Mouse (Mus musculus): ENCODE data around the gene Ripor3.

The Ripor3 gene

DNA sequence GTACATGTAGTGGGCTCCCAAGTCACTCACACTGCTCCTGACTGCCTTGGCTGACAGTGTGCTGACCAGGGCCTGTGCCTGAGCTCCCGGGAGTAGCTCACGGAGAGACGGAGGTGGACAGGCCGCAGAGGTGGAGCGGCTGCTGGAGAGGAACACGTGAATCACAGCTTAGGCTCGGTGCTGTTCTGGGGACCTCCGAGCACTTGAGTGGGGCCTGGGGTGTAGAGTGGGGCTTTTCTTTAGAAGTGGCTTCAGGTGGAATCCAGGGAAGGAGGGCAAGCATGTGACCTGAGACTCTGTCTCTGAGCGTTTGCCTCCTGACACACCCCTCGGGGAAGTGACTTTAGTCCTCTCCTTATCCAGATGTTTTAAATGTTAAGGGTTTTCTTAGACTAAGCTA, 56.6 kb downstream of the Ripor3 start:
- DNase-seq (ENCODE audit: low spot score), result no peak

DNA sequence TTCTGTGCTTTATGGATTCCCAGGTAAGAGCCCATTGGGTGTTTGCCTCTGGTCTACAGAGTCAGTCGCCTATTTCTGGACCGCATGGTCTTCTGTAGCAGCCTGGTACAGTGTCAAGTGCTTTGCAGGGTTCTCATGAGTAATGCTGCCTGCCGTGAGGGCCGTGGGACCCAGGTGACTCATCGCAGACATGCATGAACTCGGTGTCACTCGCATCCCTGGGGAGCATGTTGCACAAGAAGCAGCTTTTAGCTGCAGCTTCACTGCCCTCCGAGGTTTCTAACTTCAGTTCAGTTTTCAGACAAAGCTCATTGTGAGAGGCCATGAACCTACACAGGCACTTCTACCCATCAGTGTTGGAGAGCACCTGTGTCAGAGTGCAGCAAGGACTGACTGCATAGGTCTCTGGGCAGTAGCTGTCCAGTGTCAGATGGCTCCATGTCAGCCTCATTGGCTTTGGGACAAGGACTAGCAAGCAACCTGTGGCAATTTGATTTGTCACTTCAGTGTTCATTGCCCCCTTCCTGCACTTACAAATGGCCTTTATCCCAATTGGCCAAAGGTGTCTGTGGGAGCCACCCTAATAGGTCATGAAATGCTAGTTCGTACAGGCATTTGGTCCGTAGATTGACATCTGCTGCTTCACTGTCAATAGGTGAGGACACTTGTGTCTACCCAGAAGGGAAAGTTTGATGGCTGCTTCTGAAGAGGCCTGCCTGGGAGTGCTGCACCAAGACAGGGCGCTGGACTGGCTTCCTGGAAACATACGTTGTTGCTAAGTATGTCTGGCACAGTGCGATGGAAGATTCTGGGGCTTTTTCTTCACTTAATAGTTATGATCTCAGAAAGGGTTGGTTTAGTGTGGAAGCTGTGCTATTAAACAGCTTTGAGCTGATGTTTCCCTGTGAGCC, 58.9 kb downstream of the Ripor3 start:
- no peak for DNase-seq (ENCODE audit: low spot score)

DNA sequence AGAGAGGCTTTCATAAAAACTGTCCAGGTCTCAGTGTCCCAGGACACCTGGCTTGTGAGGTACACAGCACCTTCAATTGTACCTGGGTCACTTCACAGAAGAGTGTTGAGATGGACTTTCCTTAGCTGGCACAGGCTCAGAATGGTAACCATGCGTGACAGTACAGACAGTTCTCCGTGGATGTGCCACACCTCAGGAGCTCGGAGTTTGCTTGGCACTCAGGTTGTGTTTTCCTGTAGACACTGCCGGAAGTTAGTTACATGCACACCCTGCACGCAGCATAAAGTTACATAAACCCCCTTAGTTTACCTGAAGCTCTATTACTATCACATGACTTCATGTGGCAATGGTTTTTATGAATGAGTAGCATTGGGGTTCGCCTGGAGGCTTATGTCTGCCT, 59.7 kb downstream of the Ripor3 start:
- DNase-seq (ENCODE audit: low spot score), result no peak

DNA sequence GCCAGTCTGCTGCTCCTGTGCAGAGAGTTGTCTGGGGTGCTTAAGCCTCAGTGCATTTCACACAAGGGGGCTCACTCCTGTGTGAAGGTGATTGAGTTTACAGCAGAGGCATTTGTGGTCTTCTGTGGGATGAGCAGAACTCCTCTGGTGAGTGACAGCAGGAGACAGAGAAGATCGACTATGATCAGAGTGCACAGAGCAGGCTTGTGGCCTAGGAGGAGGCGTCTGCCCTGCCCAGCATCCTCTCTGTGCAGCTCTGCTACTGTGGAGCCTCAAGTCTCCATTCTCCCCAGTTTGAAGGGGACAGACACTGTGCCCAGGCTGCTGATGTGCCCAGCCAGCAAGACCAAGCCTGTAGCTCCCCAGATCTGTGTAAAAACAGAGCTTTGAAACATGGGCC, 60.6 kb downstream of the Ripor3 start:
- no peak for DNase-seq (ENCODE audit: low spot score)

DNA sequence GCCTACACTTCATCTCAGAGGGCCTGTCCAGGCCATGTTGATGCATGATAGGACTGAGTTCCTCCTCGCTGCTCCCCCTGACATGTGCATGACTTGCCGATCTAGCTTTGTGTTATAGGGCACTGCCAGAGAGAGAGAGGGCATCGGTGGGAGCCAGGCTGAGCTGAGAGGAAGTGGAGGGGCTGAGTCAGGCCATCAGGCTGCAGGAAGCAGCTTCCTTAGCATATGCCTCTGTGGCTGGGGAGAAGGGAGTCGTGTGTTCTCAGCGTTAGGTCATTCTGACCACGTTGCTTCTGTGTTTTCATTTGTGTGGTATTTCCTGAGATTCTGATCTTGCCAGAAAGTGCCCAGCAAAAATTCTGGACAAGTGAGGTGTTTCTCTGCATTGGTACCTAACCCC, 61.2 kb downstream of the Ripor3 start:
- no peak for DNase-seq (ENCODE audit: low spot score)

DNA sequence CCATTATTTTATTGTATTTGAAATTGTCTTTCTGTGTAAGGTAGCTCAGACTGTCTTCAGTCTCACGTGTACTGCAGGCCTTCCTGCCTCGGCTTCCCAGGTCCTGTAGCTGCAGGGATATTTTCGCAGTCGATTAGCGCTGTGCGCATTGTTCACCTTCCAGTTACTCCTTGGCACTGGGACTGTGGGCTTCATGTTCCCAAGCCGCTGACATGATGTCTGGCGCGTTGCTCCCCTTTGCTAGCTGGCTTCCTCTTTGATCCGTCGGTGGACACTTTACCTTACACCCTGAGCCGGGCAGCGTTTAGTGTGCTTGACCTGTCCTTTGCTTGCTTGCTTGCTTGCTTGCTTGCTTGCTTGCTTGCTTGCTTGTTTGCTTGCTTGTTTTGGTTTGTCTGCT, 61.9 kb downstream of the Ripor3 start:
- DNase-seq (ENCODE audit: low spot score), result no peak

DNA sequence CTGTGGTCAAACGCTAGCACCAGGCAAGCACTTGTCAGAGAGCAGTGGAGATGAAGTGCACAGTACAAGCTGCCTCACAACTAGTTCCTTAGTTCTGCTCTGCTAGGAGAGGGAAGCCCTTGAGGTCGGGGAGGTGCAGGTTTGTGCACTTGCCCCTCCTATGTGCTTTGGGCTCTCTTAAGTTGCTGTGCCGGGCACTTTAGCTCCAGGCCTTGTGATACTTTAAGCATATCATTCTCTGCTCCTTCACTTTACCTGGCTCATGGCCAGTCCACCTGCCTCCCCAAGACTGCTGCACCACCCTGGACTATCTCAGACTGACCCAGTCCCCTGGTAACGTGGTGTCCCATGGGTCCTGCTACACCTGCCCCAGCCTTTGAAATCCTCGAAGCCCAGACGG, 62.4 kb downstream of the Ripor3 start:
- DNase-seq (ENCODE audit: low spot score), result no peak

DNA sequence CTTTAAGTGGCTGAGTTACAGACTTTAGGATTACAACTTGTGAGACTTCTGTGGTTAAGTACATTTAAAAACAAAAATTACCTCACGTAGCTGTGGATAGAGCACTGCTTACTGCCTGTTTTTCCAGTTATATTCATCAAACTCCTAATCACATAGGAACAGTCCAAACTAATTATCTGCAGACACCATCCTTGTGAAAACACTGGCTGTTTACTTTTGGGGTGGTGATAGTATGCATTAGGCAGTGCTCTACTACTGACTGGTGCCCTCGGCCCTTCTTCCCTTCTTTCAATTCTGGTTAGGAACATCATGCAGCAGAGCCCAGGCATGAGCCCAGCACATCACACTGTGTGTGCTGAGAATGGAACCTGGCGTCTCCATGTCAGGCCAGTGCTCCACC, 63.2 kb downstream of the Ripor3 start:
- DNase-seq (ENCODE audit: low spot score), result no peak

DNA sequence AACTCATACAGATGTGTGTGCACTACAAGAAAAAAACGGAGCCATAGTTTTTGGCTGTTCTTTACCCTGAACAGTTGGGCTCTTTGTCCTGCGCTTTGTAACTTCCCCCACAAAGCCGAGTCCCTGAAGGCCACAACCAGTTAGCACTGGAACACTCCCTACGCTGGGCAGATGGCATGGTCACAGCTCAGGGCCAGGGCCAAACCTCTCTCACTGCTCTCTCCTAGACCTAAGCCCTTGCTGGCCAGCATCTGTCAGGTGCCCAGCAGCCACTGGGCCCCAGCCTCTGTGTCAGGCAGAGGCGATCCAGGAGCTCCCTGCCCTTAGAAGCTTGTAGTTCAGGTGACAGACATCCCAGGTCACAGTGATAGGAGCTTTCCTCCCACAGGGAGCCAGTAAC, 65.0 kb downstream of the Ripor3 start:
- DNase-seq (ENCODE audit: low spot score), result no peak

DNA sequence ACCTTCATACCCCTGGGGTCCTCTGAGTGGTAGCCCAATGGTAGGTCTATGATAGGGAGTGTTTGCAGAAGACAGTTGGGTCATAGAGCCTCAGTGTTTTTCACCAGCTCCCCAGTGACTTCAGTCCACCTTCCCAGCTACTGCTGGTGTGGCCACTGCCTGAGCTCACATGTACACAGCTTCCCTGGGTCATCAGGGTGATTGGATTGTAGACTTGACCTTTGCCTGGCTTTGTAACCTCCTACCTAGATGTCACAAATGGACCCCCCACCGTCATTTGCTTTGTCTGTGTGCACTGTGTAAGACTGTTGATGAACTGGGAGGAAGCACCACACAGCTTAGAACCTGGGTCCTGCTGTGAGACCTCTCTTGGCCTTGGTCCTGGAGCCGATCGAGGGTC, 66.2 kb downstream of the Ripor3 start:
- DNase-seq (ENCODE audit: low spot score), result no peak

DNA sequence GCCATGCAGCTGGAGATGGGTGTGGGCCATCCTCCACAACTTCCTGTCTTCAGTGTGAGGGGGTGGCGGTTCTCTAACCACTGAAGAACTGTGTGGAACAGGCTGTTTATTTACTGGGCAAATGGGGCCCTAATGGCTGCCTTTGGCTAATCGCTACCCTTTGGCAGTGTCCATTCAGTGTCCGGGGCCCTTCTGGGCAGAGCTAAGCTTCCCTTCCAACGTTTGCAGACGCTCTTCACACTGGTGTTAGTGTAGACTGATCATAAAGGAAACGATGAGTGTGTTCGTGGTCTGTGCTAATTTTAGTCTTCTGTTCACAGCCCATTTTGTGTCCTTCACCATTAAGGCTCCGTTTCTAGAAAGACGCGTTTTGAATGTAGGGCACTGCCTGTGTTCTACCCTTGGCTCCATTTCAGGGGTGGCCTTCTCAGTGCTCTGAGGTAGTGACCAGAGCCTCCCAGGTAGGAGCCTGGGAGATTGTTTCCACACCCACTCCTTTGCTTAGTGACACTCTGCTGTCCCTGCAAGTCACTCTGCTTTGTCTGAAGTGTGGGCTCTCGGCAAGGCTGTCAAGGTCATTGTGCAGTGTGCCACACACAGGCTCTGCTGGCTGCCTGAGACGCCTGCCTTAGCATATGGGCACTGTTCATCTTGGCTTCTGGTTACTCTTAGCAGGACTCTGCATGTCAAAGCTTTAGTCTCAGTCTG, 67.3 kb downstream of the Ripor3 start:
- no peak for DNase-seq (ENCODE audit: low spot score)

DNA sequence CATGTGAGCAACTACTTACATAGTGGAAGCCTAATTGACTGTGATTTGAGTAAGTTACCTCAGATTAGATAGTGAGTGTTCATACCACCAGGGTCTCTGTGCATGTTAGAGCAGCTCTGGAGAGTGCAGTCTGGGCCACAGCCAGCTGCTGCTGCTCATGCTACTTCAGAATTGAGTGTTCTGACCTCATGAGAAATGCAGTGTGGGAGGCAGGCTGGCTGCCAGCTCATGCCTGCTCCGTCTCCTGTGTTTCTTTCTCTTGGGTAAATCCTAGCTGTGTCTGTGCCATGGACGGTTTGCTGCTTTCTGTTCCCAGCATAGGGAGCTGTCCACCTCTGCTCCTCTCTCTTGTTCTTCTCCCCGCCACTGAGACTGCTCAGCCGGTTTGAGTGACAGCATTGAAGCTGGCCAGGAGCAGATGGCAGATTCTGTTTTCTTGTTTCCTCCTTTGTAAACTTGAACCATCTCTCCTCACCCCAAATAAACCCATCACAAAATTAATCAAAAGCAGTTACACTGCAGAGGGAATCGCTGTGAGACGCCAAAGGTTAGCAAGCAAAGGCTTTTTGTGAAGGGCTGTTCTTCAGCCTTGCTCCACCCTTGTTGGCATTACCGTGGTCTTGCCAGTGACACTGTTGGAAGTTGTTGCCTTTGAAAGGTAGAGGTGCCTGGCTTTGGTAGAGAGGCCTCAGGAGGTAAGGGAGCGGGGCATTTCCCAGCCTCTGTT, 68.1 kb downstream of the Ripor3 start:
- peak; percentile 13 for DNase-seq (ENCODE audit: low spot score)

DNA sequence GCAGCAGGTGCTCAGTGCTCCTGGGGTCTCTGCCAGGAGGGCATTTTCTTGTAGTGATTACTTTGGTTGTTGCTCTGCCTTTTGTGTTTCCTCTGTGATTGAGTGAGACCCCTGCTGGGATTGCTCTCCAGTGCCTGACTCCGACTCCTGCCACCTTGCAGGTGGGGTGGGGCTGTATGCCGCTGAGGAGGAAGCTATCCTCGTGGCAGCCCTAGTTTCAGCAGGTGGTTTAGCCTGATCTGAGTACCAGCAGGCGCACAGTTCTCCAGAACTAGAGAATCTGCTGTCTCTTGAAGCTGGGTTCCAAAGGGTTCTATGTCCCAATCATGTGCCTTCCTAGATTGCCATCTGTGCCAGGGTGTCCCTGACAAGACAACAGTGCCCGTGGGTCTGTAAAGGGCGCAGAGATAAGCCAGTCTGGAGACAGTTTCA, 68.7 kb downstream of the Ripor3 start:
- DNase-seq (ENCODE audit: low spot score), result no peak

DNA sequence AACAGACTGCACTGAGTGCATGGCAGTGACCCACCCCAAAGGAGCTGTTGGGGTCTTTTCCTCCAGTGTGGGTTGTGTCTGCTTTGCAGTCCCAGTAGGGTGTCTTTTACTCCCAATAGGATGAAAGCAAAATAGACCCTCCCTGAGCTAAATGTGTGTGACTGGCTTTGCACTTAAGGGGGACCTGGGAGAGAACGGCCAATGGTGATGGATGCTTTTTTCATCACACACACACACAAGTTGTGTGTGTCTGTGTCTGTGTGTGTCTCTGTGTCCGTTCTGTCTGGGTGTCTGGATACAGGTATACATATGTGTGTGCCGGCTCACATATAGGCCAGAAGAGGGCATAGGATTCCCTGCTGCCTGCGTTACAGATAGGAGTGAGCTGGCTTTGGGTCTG, 69.1 kb downstream of the Ripor3 start:
- no peak for DNase-seq (ENCODE audit: low spot score)

DNA sequence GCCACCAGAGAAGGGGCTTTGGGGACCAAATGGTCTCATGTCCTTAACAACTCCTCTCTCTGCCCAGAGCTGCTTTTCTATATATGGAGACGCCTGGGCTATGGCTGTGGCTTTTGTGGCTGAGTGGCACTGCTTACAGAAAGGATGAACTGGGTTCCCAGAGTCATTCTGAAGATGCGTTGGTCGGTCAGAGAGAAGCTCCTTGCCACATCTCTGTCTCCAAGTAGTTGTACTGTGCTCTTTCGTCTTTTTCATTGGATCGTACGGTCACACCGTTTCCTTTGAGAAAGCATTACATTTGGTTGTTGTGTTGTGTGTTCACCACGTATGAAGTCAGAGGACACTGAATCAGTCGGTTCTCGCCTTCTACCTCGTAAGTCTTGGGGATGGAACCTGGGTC, 69.8 kb downstream of the Ripor3 start:
- no peak for DNase-seq (ENCODE audit: low spot score)

DNA sequence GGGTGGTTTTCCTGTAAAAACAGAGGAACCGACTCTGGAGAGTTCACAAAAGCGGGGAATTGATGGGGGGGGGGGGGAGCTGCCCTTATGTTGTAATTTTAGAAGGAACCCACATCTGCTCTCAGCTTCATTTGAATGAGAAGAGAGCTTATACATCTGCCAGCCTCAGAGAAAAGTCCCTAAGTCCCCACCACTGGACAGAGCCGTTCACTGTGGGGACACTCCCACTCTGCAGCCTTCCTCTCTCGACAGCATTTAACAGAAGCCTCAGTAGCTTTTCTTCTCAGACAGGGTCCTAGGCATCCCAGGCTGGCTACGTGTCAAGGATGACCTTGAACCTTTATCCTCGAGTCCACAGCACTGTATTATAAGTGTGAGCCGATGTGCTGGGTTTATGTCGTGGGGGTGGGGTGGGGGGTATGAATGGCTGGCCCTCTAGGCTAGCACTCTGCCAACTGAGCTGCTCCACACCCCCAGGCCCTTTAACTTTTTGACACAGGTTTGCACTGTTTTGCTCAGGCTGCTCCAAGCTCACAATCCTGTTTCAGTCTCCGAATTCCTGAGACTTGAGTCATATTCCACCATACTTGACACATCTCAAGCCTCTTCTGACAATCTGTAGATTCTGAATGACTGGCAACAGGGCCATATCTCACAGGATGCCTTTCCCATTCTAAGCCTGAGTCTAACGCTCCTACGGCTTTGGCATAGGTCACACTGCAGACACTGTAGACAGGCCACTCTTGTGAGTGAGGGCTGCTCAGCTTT, 70.6 kb downstream of the Ripor3 start:
- no peak for DNase-seq (ENCODE audit: low spot score)

DNA sequence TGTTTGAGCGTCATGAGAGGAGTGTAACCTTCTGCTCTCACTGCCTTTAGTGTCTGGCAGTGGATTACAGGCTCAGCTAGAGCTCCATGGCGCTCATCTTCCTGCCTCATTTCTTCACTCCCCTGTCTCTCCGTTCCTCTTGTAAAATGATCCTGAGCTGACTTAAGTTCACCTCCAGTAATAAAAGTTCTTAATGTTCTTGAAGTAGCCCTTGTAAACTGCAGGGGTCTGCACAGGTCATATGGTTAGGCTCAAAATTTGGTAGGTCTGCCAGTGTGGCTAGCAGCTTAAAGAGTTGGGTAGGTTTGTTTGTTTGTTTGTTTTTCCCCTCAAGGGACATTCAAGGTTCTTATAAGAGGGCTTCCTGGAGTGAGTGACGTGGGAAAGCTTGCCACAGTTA, 71.2 kb downstream of the Ripor3 start:
- no peak for DNase-seq (ENCODE audit: low spot score)

DNA sequence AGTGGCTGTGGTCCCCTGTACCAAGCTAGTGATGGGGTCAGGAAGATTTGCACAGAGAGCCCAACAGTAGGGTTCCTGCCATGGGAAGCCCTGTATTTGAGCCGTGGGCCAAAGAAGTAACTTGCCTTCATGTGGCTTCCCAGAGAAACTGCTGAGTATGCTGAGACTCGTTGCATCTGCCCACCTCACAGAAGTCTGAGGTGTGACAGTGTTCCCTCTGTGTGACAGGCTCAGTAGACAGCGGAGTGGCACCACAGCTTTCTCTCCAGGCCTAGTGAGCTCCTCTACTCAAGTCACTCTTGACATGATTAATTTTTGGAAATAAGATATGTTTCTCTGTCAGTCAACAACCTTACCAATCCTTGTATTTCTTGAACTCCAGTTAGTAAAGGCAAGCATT, 71.6 kb downstream of the Ripor3 start:
- no peak for DNase-seq (ENCODE audit: low spot score)

DNA sequence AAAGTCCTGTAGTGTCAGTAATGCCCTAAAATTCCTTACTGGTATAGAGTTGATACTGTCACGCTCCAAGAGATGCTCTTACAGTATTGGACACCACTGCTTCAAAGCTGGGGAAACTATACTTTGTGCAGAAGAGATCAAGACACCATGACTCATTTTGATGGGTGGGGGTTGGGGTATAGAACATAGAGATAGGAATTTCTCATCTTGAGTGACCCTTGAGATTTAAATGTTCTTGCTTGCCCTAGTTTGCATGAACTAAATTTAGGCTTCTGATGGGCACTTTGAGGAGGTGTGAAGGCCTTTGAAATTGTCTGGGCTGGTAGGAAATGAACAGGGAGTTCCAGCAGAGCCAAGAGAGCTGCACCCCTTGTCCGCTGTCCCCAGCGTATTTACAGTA, 74.5 kb downstream of the Ripor3 start:
- no peak for DNase-seq (ENCODE audit: low spot score)

DNA sequence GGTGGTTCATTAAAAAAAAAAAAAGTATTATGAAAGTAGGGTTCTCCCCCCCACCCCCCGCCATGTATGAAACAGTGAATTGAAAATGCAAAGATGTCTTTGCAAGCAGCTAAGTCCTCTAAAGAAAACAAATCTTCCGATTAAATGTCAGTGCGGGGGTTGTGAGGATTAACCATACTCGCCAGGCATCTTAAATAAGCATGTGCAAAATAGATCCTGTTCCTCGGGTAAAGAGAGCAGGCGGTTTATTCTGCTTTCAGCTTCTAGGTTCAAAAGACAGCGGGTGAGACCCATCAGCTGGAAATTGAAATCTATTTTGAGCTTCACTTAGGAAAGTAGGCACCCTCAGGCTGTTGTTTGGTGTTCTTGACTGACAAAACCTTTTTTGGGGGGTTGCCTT, 77.0 kb downstream of the Ripor3 start:
- no peak for DNase-seq (ENCODE audit: low spot score)

DNA sequence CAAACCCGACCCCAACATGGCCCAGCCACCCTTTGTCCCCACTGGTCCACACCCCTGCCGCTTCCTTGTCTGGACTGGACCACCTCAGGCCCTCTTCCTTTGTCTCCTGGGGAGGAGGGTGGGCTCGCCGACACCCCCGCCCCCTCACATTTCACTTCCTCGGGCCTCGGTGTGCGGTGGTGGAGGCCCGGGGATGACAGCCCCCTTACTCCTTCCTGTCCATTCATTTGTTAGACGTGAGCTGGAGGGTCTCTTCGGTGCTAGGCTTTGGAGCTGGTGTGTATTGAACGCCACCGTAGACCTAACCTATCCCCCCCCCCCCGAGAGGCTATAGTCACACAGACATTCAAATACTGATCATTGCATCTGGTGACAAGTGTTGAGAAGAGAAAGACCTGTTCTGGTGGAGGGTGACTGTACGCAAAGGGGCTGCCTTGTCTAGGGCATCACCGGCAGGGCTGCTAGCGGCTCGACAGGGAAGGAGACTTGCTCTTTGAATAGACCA, 77.6 kb downstream of the Ripor3 start:
- DNase-seq (ENCODE audit: low spot score), result peak; percentile 41
